In genomic region chr13:8352952-8353351, GRCm38 (mm10) we compare ENCODE assay signal across 21 mouse cellular contexts.
"Had no signal": no experiment of that assay in that cellular context is flagged by ENCODE, and none has a peak within 500 bp of the region (broad histone marks: within the 10 kb centered on the region; RNA-seq: fewer than 3 reads in every experiment).

No protein-coding gene starts in this region.

- H3K36me3 ChIP-seq: embryonic facial prominence, embryonic 10.5 days; embryonic facial prominence, embryonic 12.5 days; embryonic facial prominence, embryonic 13.5 days; embryonic facial prominence, embryonic 15.5 days; forebrain, embryonic 10.5 days; forebrain, embryonic 12.5 days; forebrain, embryonic 15.5 days had no signal

- ATAC-seq: forebrain, embryonic 13.5 days; forebrain, embryonic 14.5 days; forebrain, embryonic 15.5 days; forebrain, embryonic 16.5 days; forebrain, postnatal 0 days had no signal

- H3K27ac ChIP-seq: embryonic facial prominence, embryonic 10.5 days; embryonic facial prominence, embryonic 12.5 days; embryonic facial prominence, embryonic 13.5 days; embryonic facial prominence, embryonic 15.5 days; forebrain, embryonic 10.5 days; forebrain, embryonic 12.5 days; forebrain, embryonic 13.5 days; forebrain, embryonic 15.5 days; gastrocnemius, adult 2 months; heart, adult 2 months had no signal

- H3K9me3 ChIP-seq: embryonic facial prominence, embryonic 12.5 days; embryonic facial prominence, embryonic 13.5 days; embryonic facial prominence, embryonic 15.5 days; forebrain, embryonic 10.5 days; forebrain, embryonic 12.5 days; forebrain, embryonic 13.5 days; forebrain, embryonic 15.5 days had no signal

- DNase-seq: embryo, embryonic 11 days; forebrain, postnatal 0 days; gastrocnemius, adult 2 months; gastrocnemius, postnatal 10 days; gastrocnemius, postnatal 14 days; gastrocnemius, postnatal 25 days; gastrocnemius, postnatal 36 days; heart, adult 11 months; heart, adult 18-20 months; heart, adult 2 months had no signal

- H3K9ac ChIP-seq: embryonic facial prominence, embryonic 12.5 days; embryonic facial prominence, embryonic 13.5 days; embryonic facial prominence, embryonic 15.5 days; forebrain, embryonic 12.5 days; forebrain, embryonic 13.5 days; forebrain, embryonic 15.5 days; forebrain, postnatal 0 days had no signal

- H3K4me3 ChIP-seq: embryonic facial prominence, embryonic 10.5 days; embryonic facial prominence, embryonic 12.5 days; embryonic facial prominence, embryonic 13.5 days; embryonic facial prominence, embryonic 15.5 days; erythroblast, embryonic 14.5 days; forebrain, embryonic 10.5 days; forebrain, embryonic 12.5 days; forebrain, embryonic 13.5 days; forebrain, embryonic 15.5 days; gastrocnemius, adult 2 months; heart, adult 2 months had no signal

- H3K27me3 ChIP-seq: embryonic facial prominence, embryonic 12.5 days; embryonic facial prominence, embryonic 13.5 days; embryonic facial prominence, embryonic 15.5 days; forebrain, embryonic 12.5 days; forebrain, embryonic 13.5 days; forebrain, embryonic 15.5 days had no signal

- H3K4me2 ChIP-seq: embryonic facial prominence, embryonic 12.5 days; embryonic facial prominence, embryonic 13.5 days; embryonic facial prominence, embryonic 15.5 days; forebrain, embryonic 12.5 days; forebrain, embryonic 13.5 days; forebrain, embryonic 15.5 days had no signal

- H3K4me1 ChIP-seq: embryonic facial prominence, embryonic 10.5 days; embryonic facial prominence, embryonic 12.5 days; embryonic facial prominence, embryonic 13.5 days; embryonic facial prominence, embryonic 15.5 days; forebrain, embryonic 10.5 days; forebrain, embryonic 12.5 days; forebrain, embryonic 13.5 days; forebrain, embryonic 15.5 days had no signal
